Mouse (Mus musculus) heart, adult 18-20 months (tissue): ENCODE results near the gene Wdr20. TPM values are rescaled to one million over a fixed set of nuclear protein-coding genes. Genes with fewer than 3 reads are reported as not detected.
"Not testable (repeated sequence)": the region's sequence is repeated elsewhere in the genome, so short reads cannot be mapped to it uniquely, and the experiment has no call there.

Experiments
- DNase-seq, 2 experiments: peaks; one replicate each; pipeline ENCODE4 v3.0.0; 2021 to 2022; ENCODE audit warnings: mixed read lengths in 1 of 2
- long read RNA-seq, 2 experiments: library from polyadenylated mRNA; stranded (forward); transcript quantifications; one replicate each; pipeline ENCODE4 v2.0.0; 2021
- total RNA-seq, 2 experiments: library from RNA; stranded (reverse); gene quantifications; 2 replicates each; pipeline ENCODE4 v1.2.3; 2021

Wdr20 gene
- total RNA-seq: 10 to 100 TPM; 31.0 to 32.1 TPM
- long read RNA-seq, experiment 1, transcript Wdr20-205 (3 exons, 1,351 nt): major isoform, 12 of 33 reads
- long read RNA-seq, experiment 1, transcript Wdr20-201 (3 exons, 2,384 nt): minor isoform, 11 of 33 reads
- long read RNA-seq, experiment 1, partial matches to known transcripts: 0 of 33 reads
- long read RNA-seq, experiment 1, other reads (novel, unspliced or antisense): 7 of 33 reads
- long read RNA-seq, experiment 2, transcript Wdr20-205 (3 exons, 1,351 nt): major isoform, 7 of 19 reads
- long read RNA-seq, experiment 2, transcript Wdr20-201 (3 exons, 2,384 nt): minor isoform, 6 of 19 reads
- long read RNA-seq, experiment 2, partial matches to known transcripts: 0 of 19 reads
- long read RNA-seq, experiment 2, other reads (novel, unspliced or antisense): 6 of 19 reads

GRCm38 (mm10) chr12:110737170-110738157, at the start of gene Wdr20:
Gene Wdr20 (plus strand): TSS chr12:110737944.
- peak; percentile 98 to 99 for DNase-seq

- not testable (repeated sequence) for DNase-seq
Observed at GRCm38 (mm10) chr12:110688921-110689320, 48.8 kb upstream of the Wdr20 start.

GRCm38 (mm10) chr12:110689919-110690643, 47.7 kb upstream of the Wdr20 start:
- DNase-seq: no peak

- not testable (repeated sequence) for DNase-seq
Observed at GRCm38 (mm10) chr12:110693378-110693777, 44.4 kb upstream of the Wdr20 start.

- DNase-seq: peak; percentile 61 to 74
Observed at GRCm38 (mm10) chr12:110695676-110696171, 42.0 kb upstream of the Wdr20 start.

GRCm38 (mm10) chr12:110696173-110696974, 41.4 kb upstream of the Wdr20 start:
- DNase-seq: peak; percentile 97 to 98

GRCm38 (mm10) chr12:110696975-110697400, 40.8 kb upstream of the Wdr20 start:
- no peak for DNase-seq

GRCm38 (mm10) chr12:110697457-110697856, 40.3 kb upstream of the Wdr20 start:
- DNase-seq: no peak

- no peak for DNase-seq
Observed at GRCm38 (mm10) chr12:110698080-110698479, 39.7 kb upstream of the Wdr20 start.

- no peak for DNase-seq
Observed at GRCm38 (mm10) chr12:110698523-110699170, 39.1 kb upstream of the Wdr20 start.

- no peak for DNase-seq
Observed at GRCm38 (mm10) chr12:110699171-110699547, 38.6 kb upstream of the Wdr20 start.

GRCm38 (mm10) chr12:110700730-110701129, 37.0 kb upstream of the Wdr20 start:
- DNase-seq: no peak

GRCm38 (mm10) chr12:110701363-110701762, 36.4 kb upstream of the Wdr20 start:
- DNase-seq: not testable (repeated sequence)

- no peak for DNase-seq
Observed at GRCm38 (mm10) chr12:110702556-110702955, 35.2 kb upstream of the Wdr20 start, which contains the start of gene Hsp90aa1. Gene Hsp90aa1 (minus strand): TSS chr12:110702728.

- peak; percentile 88 to 95 for DNase-seq
Observed at GRCm38 (mm10) chr12:110703008-110703471, 34.7 kb upstream of the Wdr20 start.

- DNase-seq: no peak
Observed at GRCm38 (mm10) chr12:110703682-110704081, 34.1 kb upstream of the Wdr20 start.

- DNase-seq: not testable (repeated sequence)
Observed at GRCm38 (mm10) chr12:110705419-110705818, 32.3 kb upstream of the Wdr20 start.

GRCm38 (mm10) chr12:110706337-110707231, 31.2 kb upstream of the Wdr20 start:
- DNase-seq: peak; percentile 84 to 85

GRCm38 (mm10) chr12:110707451-110707850, 30.3 kb upstream of the Wdr20 start:
- no peak for DNase-seq
